Mouse (Mus musculus) heart, embryonic 14.5 days (tissue): ENCODE results near the gene Plekha6. TPM values are rescaled to one million over a fixed set of nuclear protein-coding genes. Genes with fewer than 3 reads are reported as not detected.

Experiments used
- ATAC-seq: fragments of 200-750 bp; cut with Nextera tagmentation; 2 replicates; pipeline ENCODE4 v1.8.0; 2017; ENCODE audit warnings: low read depth, moderate TSS enrichment; ENCODE audit not compliant: insufficient number of reproducible peaks, insufficient read depth, low FRiP score
- H3K27ac ChIP-seq, 2 experiments: fragments of 200-500 bp in 1 of 2; fragments of 300-500 bp in 1 of 2; sonication (generic) in 1 of 2; replicated peaks in 1 of 2; 2 replicates each; pipeline ENCODE4 v1.5.1; 2012 to 2014; ENCODE audit warnings: low read depth in 2 of 2, low read length in 2 of 2, control low read depth in 1 of 2, mild to moderate bottlenecking in 1 of 2, mixed read lengths in 1 of 2; ENCODE audit not compliant: control insufficient read depth in 1 of 2, insufficient read depth in 1 of 2
- H3K27me3 ChIP-seq: fragments of 300-500 bp; sonication (generic); 2 replicates; pipeline ENCODE4 v1.6.1; 2014; ENCODE audit warnings: mild to moderate bottlenecking, low read length, control low read depth; ENCODE audit not compliant: control insufficient read depth, insufficient read depth
- H3K36me3 ChIP-seq: fragments of 300-500 bp; sonication (generic); 2 replicates; pipeline ENCODE4 v1.6.1; 2014; ENCODE audit warnings: mild to moderate bottlenecking, control low read depth, low read length, mixed read lengths; ENCODE audit not compliant: control insufficient read depth, insufficient read depth
- H3K4me1 ChIP-seq, 2 experiments: fragments of 200-500 bp in 1 of 2; fragments of 300-500 bp in 1 of 2; sonication (generic) in 1 of 2; 2 replicates each; pipeline ENCODE4 v1.6.1; 2012 to 2014; ENCODE audit warnings: low read length in 2 of 2, control low read depth in 1 of 2, mixed read lengths in 1 of 2; ENCODE audit not compliant: control insufficient read depth in 2 of 2, insufficient read depth in 2 of 2
- H3K4me2 ChIP-seq: fragments of 300-500 bp; sonication (generic); 2 replicates; pipeline ENCODE4 v1.6.1; 2014; ENCODE audit warnings: mild to moderate bottlenecking, low read length
- H3K4me3 ChIP-seq, 2 experiments: fragments of 200-500 bp in 1 of 2; fragments of 300-500 bp in 1 of 2; sonication (generic) in 1 of 2; 2 replicates each; pipeline ENCODE4 v1.5.1; 2012 to 2014; ENCODE audit warnings: low read length in 2 of 2, mild to moderate bottlenecking in 2 of 2, control low read depth in 1 of 2, low read depth in 1 of 2, moderate library complexity in 1 of 2; ENCODE audit not compliant: control insufficient read depth in 1 of 2, insufficient read depth in 1 of 2
- H3K9ac ChIP-seq: fragments of 300-500 bp; sonication (generic); 2 replicates; pipeline ENCODE4 v1.6.1; 2014; ENCODE audit warnings: mild to moderate bottlenecking, low read length
- H3K9me3 ChIP-seq: fragments of 300-500 bp; sonication (generic); 2 replicates; pipeline ENCODE4 v1.6.1; 2016; ENCODE audit warnings: low read length, control low read depth; ENCODE audit not compliant: control insufficient read depth
- WGBS: fragments of 180-500 bp; shearing (Covaris S2); extraction: QIAGEN DNeasy Blood & Tissue Kit; methylation state at CpG from one replicate; pipeline ENCODE4 v1.1.7; 2014; 5-methylcytosine and 5-hydroxymethylcytosine counted together
- polyA plus RNA-seq: library from polyadenylated mRNA; unstranded; fragments of >200 nt; fragmentation: Nextera tagmentation; extraction: Ambion mirVana; gene quantifications from 2 replicates; pipeline ENCODE4 v1.2.1, GENCODE M21; 2014

Plekha6 gene
- polyA plus RNA-seq, 1 experiment from 2014 or later, result 12.4 TPM

DNA sequence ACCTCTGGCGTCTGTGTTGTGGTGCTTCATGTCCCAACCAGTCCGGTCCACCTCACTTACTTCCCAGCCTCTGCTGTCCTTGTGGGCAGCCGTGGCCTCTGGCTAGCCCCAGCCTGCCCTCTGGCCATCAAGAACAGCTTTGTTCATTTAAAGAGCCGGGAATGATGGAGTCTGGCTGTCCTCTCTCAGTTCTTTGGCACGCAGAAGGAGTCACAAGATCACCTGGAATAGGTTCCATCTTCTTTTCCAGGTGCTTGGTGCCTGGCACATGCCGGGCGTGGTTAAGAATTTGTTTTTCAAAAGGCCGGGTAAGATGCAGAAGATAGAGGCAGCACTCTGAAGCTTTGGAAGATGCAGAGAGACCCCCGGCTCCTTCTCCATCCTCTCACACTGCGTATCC, 51.7 kb downstream of the Plekha6 start:
- H3K4me1 ChIP-seq, result peaks cover 20 to 23% of the 10 kb centered on the region in 2 experiments
- no peak overlapping the region for H3K4me3 ChIP-seq
- H3K9me3 ChIP-seq, result no peaks in the 10 kb centered on the region
- H3K27me3 ChIP-seq, result no peaks in the 10 kb centered on the region
- 82% methylated on average over 10 of the region's 10 CpGs for WGBS
- H3K9ac ChIP-seq, result no peak overlapping the region
- no peak for ATAC-seq
- H3K36me3 ChIP-seq, result no peaks in the 10 kb centered on the region
- no peak overlapping the region for H3K27ac ChIP-seq
- no peak overlapping the region for H3K4me2 ChIP-seq

DNA sequence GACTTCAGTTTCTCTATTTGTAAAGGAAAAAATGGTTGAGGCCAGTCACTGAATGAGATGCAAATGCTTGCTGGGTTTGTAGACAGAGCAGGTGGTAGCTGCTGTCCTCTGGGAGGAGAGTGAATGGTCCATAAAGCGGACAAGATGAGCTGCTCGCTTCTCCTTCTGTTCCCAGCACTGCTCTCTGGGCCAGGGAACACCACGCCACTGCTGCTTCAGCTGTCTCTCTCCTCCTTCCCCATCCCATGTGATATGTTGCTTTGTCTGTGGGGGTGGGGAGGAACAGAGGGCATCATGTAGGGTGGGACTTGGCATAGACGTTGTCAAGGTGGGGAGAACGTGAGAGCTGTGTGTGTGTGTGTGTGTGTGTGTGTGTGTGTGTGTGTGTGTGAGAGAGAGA, 53.0 kb downstream of the Plekha6 start:
- Histone ChIP-seq H3K4me3 (no peak overlapping the region), H3K9ac (no peak overlapping the region), H3K4me2 (no peak overlapping the region), H3K36me3 (no peaks in the 10 kb centered on the region), H3K4me1 (peaks cover 16 to 20% of the 10 kb centered on the region in 2 experiments; a peak in 3 of 4 replicates), H3K27me3 (no peaks in the 10 kb centered on the region), H3K9me3 (no peaks in the 10 kb centered on the region), H3K27ac (no peak overlapping the region)
- 76% methylated on average over 5 of the region's 5 CpGs for WGBS
- ATAC-seq, result no peak

DNA sequence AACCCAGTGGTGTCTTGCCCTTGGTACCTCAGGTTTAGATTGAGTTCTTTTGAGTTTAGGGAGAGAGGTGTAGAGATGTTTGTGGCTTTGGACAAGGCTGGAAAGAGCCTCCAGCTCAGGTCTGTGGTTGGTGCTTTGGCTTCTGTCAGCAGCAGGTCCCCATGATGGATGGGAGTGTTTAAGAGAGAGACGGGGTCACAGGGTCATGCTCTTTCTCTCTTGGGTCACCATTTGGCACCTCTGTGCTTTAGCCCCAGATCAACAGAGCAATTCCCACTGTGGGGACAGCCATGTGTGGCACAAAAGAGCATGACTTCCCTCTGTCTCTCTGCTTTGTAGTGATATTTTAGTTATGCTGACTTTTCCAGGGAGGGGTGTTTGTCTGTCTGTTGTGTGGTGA, 55.1 kb downstream of the Plekha6 start:
- H3K4me3 ChIP-seq, result no peak overlapping the region
- no peaks in the 10 kb centered on the region for H3K36me3 ChIP-seq
- ATAC-seq, result no peak
- H3K4me1 ChIP-seq, result peaks cover 26% of the 10 kb centered on the region in 2 experiments
- 94% methylated on average over 1 of the region's 1 CpGs for WGBS
- H3K27ac ChIP-seq, result no peak overlapping the region
- no peaks in the 10 kb centered on the region for H3K9me3 ChIP-seq
- H3K9ac ChIP-seq, result no peak overlapping the region
- no peaks in the 10 kb centered on the region for H3K27me3 ChIP-seq
- no peak overlapping the region for H3K4me2 ChIP-seq

DNA sequence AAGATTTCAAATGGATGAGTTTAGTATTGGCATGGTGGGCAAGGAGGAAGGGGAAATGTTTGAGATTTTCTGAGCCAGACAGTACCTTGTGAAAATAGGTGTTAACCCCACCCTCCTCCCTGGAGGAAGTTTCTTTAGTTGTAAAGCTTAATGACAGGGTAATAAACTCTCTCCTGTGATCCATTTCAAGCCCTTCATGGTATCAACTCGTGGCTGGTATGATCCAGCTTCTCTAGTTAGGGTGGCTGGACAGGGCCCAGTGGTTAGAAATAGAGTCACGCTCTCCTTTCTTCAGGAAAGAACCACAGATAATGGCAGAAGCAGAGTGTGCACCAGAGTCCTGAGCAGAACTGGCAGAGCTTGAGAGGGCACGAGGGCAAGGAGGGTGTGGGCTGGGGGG, 57.4 kb downstream of the Plekha6 start:
- H3K27me3 ChIP-seq, result no peaks in the 10 kb centered on the region
- no peak overlapping the region for H3K27ac ChIP-seq
- H3K9ac ChIP-seq, result no peak overlapping the region
- no peak for ATAC-seq
- 68% methylated on average over 3 of the region's 3 CpGs for WGBS
- peaks cover 19 to 23% of the 10 kb centered on the region in 2 experiments for H3K4me1 ChIP-seq
- H3K4me2 ChIP-seq, result no peak overlapping the region
- no peaks in the 10 kb centered on the region for H3K9me3 ChIP-seq
- H3K4me3 ChIP-seq, result no peak overlapping the region
- no peaks in the 10 kb centered on the region for H3K36me3 ChIP-seq

DNA sequence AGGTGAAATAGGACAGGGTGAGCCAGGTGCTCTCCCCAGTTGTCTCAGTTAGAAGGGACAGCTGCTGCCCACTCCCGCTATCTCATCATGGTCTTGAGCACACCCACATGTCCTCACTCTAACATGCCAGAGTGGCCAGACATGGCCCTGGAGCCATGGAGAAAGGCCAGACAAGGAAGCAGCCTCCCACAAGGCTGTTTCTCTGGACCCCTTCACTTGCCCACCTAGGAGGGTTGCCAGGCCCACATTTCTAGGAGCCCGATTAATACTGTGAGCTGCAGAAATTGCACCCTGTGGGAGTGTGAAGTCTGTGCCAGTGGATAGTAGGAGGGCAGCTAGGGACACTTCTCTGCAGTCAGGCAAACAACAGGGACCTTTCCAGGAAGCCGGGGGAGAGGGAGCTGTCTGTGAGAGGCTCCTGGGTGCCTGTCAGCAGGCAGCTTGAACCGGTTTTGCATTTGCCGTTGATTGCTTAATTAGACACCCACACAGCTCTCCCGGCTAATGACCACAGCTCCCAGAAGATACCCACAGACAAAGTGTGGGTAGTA, 58.5 kb downstream of the Plekha6 start:
- Histone ChIP-seq H3K27ac (peak overlapping the region in 1 of 2 experiments; percentile 25; a peak in 1 of 4 replicates), H3K9ac (no peak overlapping the region), H3K36me3 (no peaks in the 10 kb centered on the region), H3K9me3 (no peaks in the 10 kb centered on the region), H3K4me2 (no peak overlapping the region), H3K4me3 (no peak overlapping the region), H3K27me3 (no peaks in the 10 kb centered on the region), H3K4me1 (peaks cover 24 to 32% of the 10 kb centered on the region in 2 experiments)
- no peak for ATAC-seq
- WGBS, result 24% methylated on average over 6 of the region's 6 CpGs

DNA sequence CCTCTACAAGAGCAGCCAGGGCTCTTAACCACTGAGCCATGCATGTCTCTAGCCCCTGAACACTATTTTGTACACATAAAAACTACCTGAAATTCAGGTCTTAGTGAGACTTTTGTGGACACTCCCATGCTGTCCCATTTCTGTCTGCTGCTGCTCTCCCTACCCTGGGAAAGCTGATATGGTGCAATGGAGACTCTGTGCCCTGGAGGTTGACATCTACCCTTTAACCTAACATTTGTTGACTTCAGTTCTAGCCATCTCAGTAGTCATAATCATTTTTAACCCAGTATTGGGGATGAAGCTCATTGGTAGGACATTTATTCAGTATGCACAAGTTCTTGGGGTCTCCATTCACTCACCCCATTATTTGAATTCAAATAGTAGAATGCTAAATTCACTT, 60.7 kb downstream of the Plekha6 start:
- H3K9ac ChIP-seq, result no peak overlapping the region
- no peak overlapping the region for H3K4me3 ChIP-seq
- H3K9me3 ChIP-seq, result no peaks in the 10 kb centered on the region
- no peak overlapping the region for H3K27ac ChIP-seq
- no peaks in the 10 kb centered on the region for H3K36me3 ChIP-seq
- H3K27me3 ChIP-seq, result no peaks in the 10 kb centered on the region
- peaks cover 40 to 53% of the 10 kb centered on the region in 2 experiments for H3K4me1 ChIP-seq
- H3K4me2 ChIP-seq, result no peak overlapping the region
- no peak for ATAC-seq

DNA sequence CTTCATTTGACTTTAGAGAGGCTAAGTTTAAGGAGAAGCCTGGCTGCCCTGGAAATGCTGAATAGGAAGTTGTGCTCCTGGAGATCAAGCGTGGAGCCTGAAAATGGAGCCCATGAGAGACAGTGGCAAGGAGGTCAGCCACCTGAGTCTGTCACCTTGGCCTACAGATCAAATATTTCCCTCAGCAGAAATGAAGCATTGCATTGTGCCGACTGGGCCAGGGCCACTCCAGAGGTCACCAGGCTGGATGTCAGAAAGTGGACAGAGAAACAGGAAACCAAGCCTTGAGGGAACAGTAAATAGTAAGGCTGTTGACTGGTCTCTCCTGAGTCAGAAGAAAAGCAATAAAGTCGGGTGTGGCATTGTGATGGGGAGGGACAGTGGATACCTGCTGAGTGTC, 61.1 kb downstream of the Plekha6 start:
- ATAC-seq, result no peak
- Histone ChIP-seq H3K4me1 (peaks cover 40 to 53% of the 10 kb centered on the region in 2 experiments), H3K36me3 (no peaks in the 10 kb centered on the region), H3K27me3 (no peaks in the 10 kb centered on the region), H3K9me3 (no peaks in the 10 kb centered on the region), H3K9ac (no peak overlapping the region), H3K4me3 (no peak overlapping the region), H3K4me2 (no peak overlapping the region), H3K27ac (no peak overlapping the region)
- 60% methylated on average over 3 of the region's 3 CpGs for WGBS

DNA sequence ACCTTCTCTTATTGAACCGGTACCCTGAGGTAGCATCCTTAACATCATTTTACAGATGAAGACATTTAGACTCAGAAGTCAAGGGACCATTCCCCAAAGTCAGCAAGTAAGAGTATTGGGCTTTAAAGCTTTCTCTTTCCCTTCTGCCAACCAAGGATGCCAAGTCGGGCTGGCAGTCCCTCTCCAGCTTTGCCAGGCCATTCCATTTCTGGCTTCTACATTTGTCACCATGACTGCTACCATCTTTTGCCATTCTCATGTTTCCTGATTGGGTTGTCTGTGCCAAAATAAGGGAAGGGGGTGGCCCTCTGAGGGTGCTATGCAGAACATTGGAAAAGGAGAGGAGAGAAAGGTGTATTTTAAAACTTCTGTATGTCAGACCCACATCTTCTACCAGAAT, 61.6 kb downstream of the Plekha6 start:
- 85% methylated on average over 2 of the region's 2 CpGs for WGBS
- H3K27ac ChIP-seq, result peak overlapping the region; percentile 96 to 97

More for the DNA sequence above, 61.6 kb downstream of the Plekha6 start:
- no peak overlapping the region for H3K9ac ChIP-seq
- ATAC-seq, result no peak
- H3K27me3 ChIP-seq, result no peaks in the 10 kb centered on the region
- no peak overlapping the region for H3K4me2 ChIP-seq
- no peak overlapping the region for H3K4me3 ChIP-seq
- H3K9me3 ChIP-seq, result no peaks in the 10 kb centered on the region
- H3K4me1 ChIP-seq, result peaks cover 40 to 53% of the 10 kb centered on the region in 2 experiments
- H3K36me3 ChIP-seq, result no peaks in the 10 kb centered on the region
